Mouse (Mus musculus) CH12.LX (cell line): ENCODE measurements at regions not wholly inside any gene's neighbourhood (a gene's known extent, or its start where the extent isn't known, plus 50 kb on each side); places are given as distances from the start of the nearest gene placed in this dataset.

Source experiments
- CTCF ChIP-seq, 2 experiments: IDR thresholded peaks in 1 of 2; conservative IDR thresholded peaks in 1 of 2; 2 replicates each; pipeline ENCODE4 v1.5.1; 2011 to 2012; ENCODE audit warnings: low read depth in 2 of 2, low read length in 2 of 2, improper control_type of control experiment in 1 of 2, inconsistent platforms in 1 of 2, mild to moderate bottlenecking in 1 of 2, moderate library complexity in 1 of 2
- E2F4 ChIP-seq: IDR thresholded peaks from 2 replicates; pipeline ENCODE4 v1.6.1; 2011; ENCODE audit warnings: low read depth, low read length, improper control_type of control experiment; ENCODE audit not compliant: insufficient replicate concordance
- EP300 ChIP-seq: IDR thresholded peaks from 2 replicates; pipeline ENCODE4 v1.6.1; 2011; ENCODE audit warnings: low read length, improper control_type of control experiment
- HCFC1 ChIP-seq: IDR thresholded peaks from 2 replicates; pipeline ENCODE4 v1.6.1; 2012; ENCODE audit warnings: low read depth, mild to moderate bottlenecking, inconsistent platforms, low read length, improper control_type of control experiment
- MAFK ChIP-seq: IDR thresholded peaks from 2 replicates; pipeline ENCODE4 v1.6.1; 2011; ENCODE audit warnings: low read length, improper control_type of control experiment; ENCODE audit not compliant: insufficient replicate concordance
- MEF2A ChIP-seq: IDR thresholded peaks from 2 replicates; pipeline ENCODE4 v1.6.1; 2014; ENCODE audit warnings: low read depth, mild to moderate bottlenecking, inconsistent platforms, low read length, improper control_type of control experiment, borderline replicate concordance
- NELFE ChIP-seq: IDR thresholded peaks from 2 replicates; pipeline ENCODE4 v1.6.1; 2011; ENCODE audit warnings: low read depth, low read length, improper control_type of control experiment
- POLR2A ChIP-seq: IDR thresholded peaks from 2 replicates; pipeline ENCODE4 v1.6.1; 2011; ENCODE audit warnings: low read depth, mild to moderate bottlenecking, improper control_type of control experiment, low read length
- POLR2AphosphoS2 ChIP-seq: IDR thresholded peaks from 2 replicates; pipeline ENCODE4 v1.6.1; 2011; ENCODE audit warnings: low read depth, low read length, improper control_type of control experiment
- RAD21 ChIP-seq: IDR thresholded peaks from 2 replicates; pipeline ENCODE4 v1.6.1; 2011; ENCODE audit warnings: low read depth, mild to moderate bottlenecking, low read length, improper control_type of control experiment, moderate library complexity
- USF1 ChIP-seq: IDR thresholded peaks from 2 replicates; pipeline ENCODE4 v1.6.1; 2014; ENCODE audit warnings: low read depth, mild to moderate bottlenecking, inconsistent platforms, low read length, improper control_type of control experiment
- USF2 ChIP-seq: conservative IDR thresholded peaks from 2 replicates; pipeline ENCODE4 v1.6.1; 2011; ENCODE audit warnings: low read depth, low read length, improper control_type of control experiment
- ZMIZ1 ChIP-seq: IDR thresholded peaks from 2 replicates; pipeline ENCODE4 v1.6.1; 2012; ENCODE audit warnings: low read depth, mild to moderate bottlenecking, inconsistent platforms, low read length, improper control_type of control experiment

DNA sequence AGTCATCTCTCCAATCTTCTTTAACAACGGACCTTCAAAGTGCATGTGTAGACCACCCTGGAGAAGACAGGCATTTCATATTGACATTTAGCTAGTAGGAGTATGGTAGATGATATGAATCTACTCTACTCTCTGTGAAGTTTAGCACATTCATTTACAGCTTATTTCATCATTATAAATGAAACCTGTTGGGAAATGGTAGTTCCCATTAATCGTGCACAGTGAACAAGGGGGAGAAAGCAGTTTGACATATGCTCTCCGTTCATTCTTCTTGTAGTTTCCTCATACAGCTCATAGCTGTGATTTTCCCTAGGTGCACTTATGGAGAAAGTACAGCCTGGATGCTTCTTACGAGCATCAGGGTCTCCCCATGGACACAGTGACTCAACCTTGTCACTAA lies 61.7 kb upstream of the F13a1 start:
- TF ChIP-seq CTCF (conservative IDR thresholded peaks at IDR 0.05 in 1 of 2, IDR thresholded peaks at IDR 0.05 in 1 of 2; ENCODE audit: low read depth in 2 of 2, low read length in 2 of 2) (no peak), NELFE (no peak), POLR2AphosphoS2 (no peak), POLR2A (no peak), EP300 (no peak), MEF2A (no peak), ZMIZ1 (no peak), USF1 (no peak), MAFK (no peak), HCFC1 (no peak), E2F4 (no peak), USF2 (no peak), RAD21 (no peak)
